Mouse (Mus musculus) stomach, embryonic 15.5 days (tissue): ENCODE results near the gene Slc20a1. TPM values are rescaled to one million over a fixed set of nuclear protein-coding genes. Genes with fewer than 3 reads are reported as not detected.

ENCODE experiments used
- ATAC-seq: fragments of 200-750 bp; cut with Nextera tagmentation; 2 replicates; pipeline ENCODE4 v1.8.0; 2017; ENCODE audit warnings: low read depth, moderate number of reproducible peaks, moderate TSS enrichment; ENCODE audit not compliant: insufficient read depth, low FRiP score
- H3K27ac ChIP-seq: fragments of 300-500 bp; sonication (generic); 2 replicates; pipeline ENCODE4 v1.5.1; 2015; ENCODE audit warnings: mild to moderate bottlenecking, inconsistent platforms
- H3K27me3 ChIP-seq: fragments of 300-500 bp; sonication (generic); replicated peaks from 2 replicates; pipeline ENCODE4 v1.6.1; 2015; ENCODE audit warnings: inconsistent platforms
- H3K36me3 ChIP-seq: fragments of 300-500 bp; sonication (generic); 2 replicates; pipeline ENCODE4 v1.6.1; 2015; ENCODE audit warnings: inconsistent platforms
- H3K4me1 ChIP-seq: fragments of 300-500 bp; sonication (generic); 2 replicates; pipeline ENCODE4 v1.6.1; 2015; ENCODE audit warnings: inconsistent platforms
- H3K4me2 ChIP-seq: fragments of 300-500 bp; sonication (generic); 2 replicates; pipeline ENCODE4 v1.6.1; 2015; ENCODE audit warnings: mild to moderate bottlenecking, inconsistent platforms
- H3K4me3 ChIP-seq: fragments of 300-500 bp; sonication (generic); replicated peaks from 2 replicates; pipeline ENCODE4 v1.5.1; 2015; ENCODE audit warnings: inconsistent platforms
- H3K9ac ChIP-seq: fragments of 300-500 bp; sonication (generic); 2 replicates; pipeline ENCODE4 v1.6.1; 2015; ENCODE audit warnings: inconsistent platforms
- H3K9me3 ChIP-seq: fragments of 300-500 bp; sonication (generic); 2 replicates; pipeline ENCODE4 v1.6.1; 2016; ENCODE audit warnings: inconsistent platforms
- WGBS: fragments of 180-500 bp; shearing (Covaris S2); methylation state at CpG from one replicate; pipeline ENCODE4 v1.1.7; 2015; 5-methylcytosine and 5-hydroxymethylcytosine counted together
- polyA plus RNA-seq: library from polyadenylated mRNA; unstranded; fragments of >200 nt; fragmentation: Nextera tagmentation; extraction: Ambion mirVana; gene quantifications from 2 replicates; pipeline ENCODE4 v1.2.1, GENCODE M21; 2015

The Slc20a1 gene
- polyA plus RNA-seq, 1 experiment from 2014 or later: 29.4 TPM

- H3K9ac ChIP-seq: no peak overlapping the region
- H3K27me3 ChIP-seq: no peaks in the 10 kb centered on the region
- H3K9me3 ChIP-seq: no peaks in the 10 kb centered on the region
- no peak overlapping the region for H3K4me3 ChIP-seq
- no peak overlapping the region for H3K27ac ChIP-seq
- H3K4me1 ChIP-seq: no peaks in the 10 kb centered on the region
- WGBS: 73% methylated on average over 3 of the region's 3 CpGs
- ATAC-seq: no peak
- no peak overlapping the region for H3K4me2 ChIP-seq
- H3K36me3 ChIP-seq: no peaks in the 10 kb centered on the region
Observed at GRCm38 (mm10) chr2:129177661-129178060, 20.9 kb upstream of the Slc20a1 start.

GRCm38 (mm10) chr2:129178182-129178908 lies 20.2 kb upstream of the Slc20a1 start:
- Histone ChIP-seq H3K27ac (no peak overlapping the region), H3K36me3 (no peaks in the 10 kb centered on the region), H3K9me3 (no peaks in the 10 kb centered on the region), H3K27me3 (no peaks in the 10 kb centered on the region), H3K9ac (no peak overlapping the region), H3K4me2 (peak overlapping the region; percentile 26), H3K4me1 (no peaks in the 10 kb centered on the region), H3K4me3 (no peak overlapping the region; the same call in 1 of the 2 replicates)
- WGBS: 36% methylated on average over 10 of the region's 10 CpGs
- ATAC-seq: peak; percentile 45; the same call in 1 of the 2 replicates

- WGBS: 71% methylated on average over 8 of the region's 8 CpGs
- Histone ChIP-seq H3K4me2 (no peak overlapping the region), H3K9me3 (no peaks in the 10 kb centered on the region), H3K4me1 (no peaks in the 10 kb centered on the region), H3K9ac (no peak overlapping the region), H3K36me3 (no peaks in the 10 kb centered on the region), H3K4me3 (no peak overlapping the region), H3K27me3 (no peaks in the 10 kb centered on the region), H3K27ac (no peak overlapping the region)
- no peak for ATAC-seq
Observed at GRCm38 (mm10) chr2:129179946-129180853, 18.4 kb upstream of the Slc20a1 start.

- Histone ChIP-seq H3K4me3 (no peak overlapping the region), H3K27me3 (no peaks in the 10 kb centered on the region), H3K9ac (no peak overlapping the region), H3K9me3 (no peaks in the 10 kb centered on the region), H3K36me3 (no peaks in the 10 kb centered on the region), H3K4me2 (no peak overlapping the region), H3K27ac (no peak overlapping the region), H3K4me1 (no peaks in the 10 kb centered on the region)
- no peak for ATAC-seq
- 81% methylated on average over 5 of the region's 5 CpGs for WGBS
Observed at GRCm38 (mm10) chr2:129181509-129181908, 17.1 kb upstream of the Slc20a1 start.

GRCm38 (mm10) chr2:129182412-129182811 lies 16.2 kb upstream of the Slc20a1 start:
- Histone ChIP-seq H3K9me3 (no peaks in the 10 kb centered on the region), H3K27me3 (no peaks in the 10 kb centered on the region), H3K9ac (no peak overlapping the region), H3K4me2 (no peak overlapping the region), H3K4me3 (no peak overlapping the region), H3K36me3 (no peaks in the 10 kb centered on the region), H3K27ac (no peak overlapping the region), H3K4me1 (no peaks in the 10 kb centered on the region)
- 95% methylated on average over 1 of the region's 1 CpGs for WGBS
- ATAC-seq: no peak

GRCm38 (mm10) chr2:129183561-129184031 lies 15.0 kb upstream of the Slc20a1 start:
- Histone ChIP-seq H3K9me3 (no peaks in the 10 kb centered on the region), H3K27ac (no peak overlapping the region), H3K9ac (no peak overlapping the region), H3K27me3 (no peaks in the 10 kb centered on the region), H3K4me3 (no peak overlapping the region), H3K36me3 (no peaks in the 10 kb centered on the region), H3K4me2 (no peak overlapping the region), H3K4me1 (no peaks in the 10 kb centered on the region)
- ATAC-seq: no peak
- 55% methylated on average over 14 of the region's 14 CpGs for WGBS

- 76% methylated on average over 1 of the region's 1 CpGs for WGBS
Observed at GRCm38 (mm10) chr2:129184853-129185252, 13.7 kb upstream of the Slc20a1 start.

GRCm38 (mm10) chr2:129185611-129186290 lies 12.8 kb upstream of the Slc20a1 start:
- H3K4me1 ChIP-seq: no peaks in the 10 kb centered on the region
- H3K36me3 ChIP-seq: no peaks in the 10 kb centered on the region
- no peaks in the 10 kb centered on the region for H3K27me3 ChIP-seq
- H3K9ac ChIP-seq: no peak overlapping the region
- H3K9me3 ChIP-seq: no peaks in the 10 kb centered on the region
- WGBS: 79% methylated on average over 10 of the region's 10 CpGs
- no peak for ATAC-seq
- H3K4me2 ChIP-seq: no peak overlapping the region
- no peak overlapping the region for H3K27ac ChIP-seq
- no peak overlapping the region for H3K4me3 ChIP-seq

More at GRCm38 (mm10) chr2:129184853-129185252, 13.7 kb upstream of the Slc20a1 start:
- H3K9ac ChIP-seq: no peak overlapping the region
- no peaks in the 10 kb centered on the region for H3K36me3 ChIP-seq
- no peak for ATAC-seq
- no peak overlapping the region for H3K4me2 ChIP-seq
- H3K4me1 ChIP-seq: no peaks in the 10 kb centered on the region
- H3K9me3 ChIP-seq: no peaks in the 10 kb centered on the region
- no peaks in the 10 kb centered on the region for H3K27me3 ChIP-seq
- H3K4me3 ChIP-seq: no peak overlapping the region
- H3K27ac ChIP-seq: no peak overlapping the region

- Histone ChIP-seq H3K27ac (no peak overlapping the region), H3K4me2 (no peak overlapping the region), H3K4me3 (no peak overlapping the region), H3K36me3 (no peaks in the 10 kb centered on the region), H3K27me3 (no peaks in the 10 kb centered on the region), H3K4me1 (no peaks in the 10 kb centered on the region), H3K9me3 (no peaks in the 10 kb centered on the region), H3K9ac (no peak overlapping the region)
- no peak for ATAC-seq
- WGBS: 58% methylated on average over 5 of the region's 5 CpGs
Observed at GRCm38 (mm10) chr2:129186291-129186919, 12.2 kb upstream of the Slc20a1 start.

- Histone ChIP-seq H3K4me3 (no peak overlapping the region), H3K4me1 (no peaks in the 10 kb centered on the region), H3K27me3 (no peaks in the 10 kb centered on the region), H3K9me3 (no peaks in the 10 kb centered on the region), H3K36me3 (no peaks in the 10 kb centered on the region), H3K4me2 (no peak overlapping the region), H3K27ac (no peak overlapping the region), H3K9ac (no peak overlapping the region)
- ATAC-seq: no peak
- 76% methylated on average over 7 of the region's 7 CpGs for WGBS
Observed at GRCm38 (mm10) chr2:129192392-129193150, 6.0 kb upstream of the Slc20a1 start.

- ATAC-seq: no peak
- H3K9ac ChIP-seq: no peak overlapping the region
- H3K27me3 ChIP-seq: no peaks in the 10 kb centered on the region
- no peaks in the 10 kb centered on the region for H3K9me3 ChIP-seq
- no peak overlapping the region for H3K4me3 ChIP-seq
- peaks cover 5% of the 10 kb centered on the region; the same call in 1 of the 2 replicates for H3K4me1 ChIP-seq
- H3K27ac ChIP-seq: no peak overlapping the region
- no peak overlapping the region for H3K4me2 ChIP-seq
- 91% methylated on average over 2 of the region's 2 CpGs for WGBS
- no peaks in the 10 kb centered on the region for H3K36me3 ChIP-seq
Observed at GRCm38 (mm10) chr2:129196317-129196716, 2.2 kb upstream of the Slc20a1 start.
